Mouse (Mus musculus): ENCODE results near the gene Mphosph6. TPM values are rescaled to one million over a fixed set of nuclear protein-coding genes. Genes with fewer than 3 reads are reported as not detected.

Mphosph6 gene
- polyA plus RNA-seq, 1 experiment from 2014 or later: 36.7 TPM

- no peaks in the 10 kb centered on the region for H3K4me1 ChIP-seq (ENCODE audit: control insufficient read depth, insufficient read depth, low read length)
- WGBS: 87% methylated on average over 10 of the region's 10 CpGs
- H3K27me3 ChIP-seq (ENCODE audit: control insufficient read depth, insufficient read depth, low read length): no peaks in the 10 kb centered on the region
- no peaks in the 10 kb centered on the region for H3K9me3 ChIP-seq (ENCODE audit: control insufficient read depth, low read length)
- no peak overlapping the region for H3K4me2 ChIP-seq (ENCODE audit: low read depth, low read length)
- H3K9ac ChIP-seq (replicated peaks; ENCODE audit: low read depth, low read length): no peak overlapping the region
- H3K4me3 ChIP-seq (ENCODE audit: low read depth, low read length): no peak overlapping the region
- no peak for ATAC-seq (ENCODE audit: low read depth)
- no peak overlapping the region for H3K27ac ChIP-seq (ENCODE audit: low read depth, low read length)
- H3K36me3 ChIP-seq (ENCODE audit: control insufficient read depth, insufficient read depth, low read length): no peaks in the 10 kb centered on the region
Observed at GRCm38 (mm10) chr8:117776075-117776474, 25.7 kb downstream of the Mphosph6 start.

GRCm38 (mm10) chr8:117775626-117776025 lies 26.1 kb downstream of the Mphosph6 start:
- Histone ChIP-seq H3K4me2 (ENCODE audit: low read depth, low read length) (no peak overlapping the region), H3K27me3 (ENCODE audit: control insufficient read depth, insufficient read depth, low read length) (no peaks in the 10 kb centered on the region), H3K4me3 (ENCODE audit: low read depth, low read length) (no peak overlapping the region), H3K4me1 (ENCODE audit: control insufficient read depth, insufficient read depth, low read length) (no peaks in the 10 kb centered on the region), H3K9me3 (ENCODE audit: control insufficient read depth, low read length) (no peaks in the 10 kb centered on the region), H3K9ac (replicated peaks; ENCODE audit: low read depth, low read length) (no peak overlapping the region), H3K36me3 (ENCODE audit: control insufficient read depth, insufficient read depth, low read length) (no peaks in the 10 kb centered on the region), H3K27ac (ENCODE audit: low read depth, low read length) (no peak overlapping the region)
- ATAC-seq (ENCODE audit: low read depth): no peak
- 53% methylated on average over 10 of the region's 10 CpGs for WGBS

DNA sequence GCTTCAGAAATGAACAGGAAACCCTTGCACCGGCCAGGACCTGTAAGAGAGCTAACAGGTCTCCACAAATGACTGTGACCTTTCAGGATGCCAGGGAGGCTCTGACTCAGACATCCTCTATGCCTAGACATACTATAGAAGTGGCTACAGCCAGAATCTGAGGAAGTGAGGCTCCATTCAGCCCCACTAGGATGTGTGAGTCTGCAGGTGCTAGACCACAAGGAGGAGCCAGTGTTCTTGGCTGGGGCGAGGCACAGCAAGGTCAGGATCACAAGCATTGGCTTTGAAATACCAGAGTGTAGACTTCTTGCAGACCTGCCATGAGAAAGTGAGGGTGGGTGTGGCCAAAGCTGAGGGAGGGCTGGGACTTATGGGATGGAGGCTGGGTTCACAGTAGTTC lies 29.1 kb downstream of the Mphosph6 start:
- Histone ChIP-seq H3K4me1 (ENCODE audit: control insufficient read depth, insufficient read depth, low read length) (no peaks in the 10 kb centered on the region), H3K27me3 (ENCODE audit: control insufficient read depth, insufficient read depth, low read length) (no peaks in the 10 kb centered on the region), H3K4me3 (ENCODE audit: low read depth, low read length) (no peak overlapping the region), H3K27ac (ENCODE audit: low read depth, low read length) (no peak overlapping the region), H3K4me2 (ENCODE audit: low read depth, low read length) (no peak overlapping the region), H3K36me3 (ENCODE audit: control insufficient read depth, insufficient read depth, low read length) (no peaks in the 10 kb centered on the region), H3K9me3 (ENCODE audit: control insufficient read depth, low read length) (no peaks in the 10 kb centered on the region), H3K9ac (replicated peaks; ENCODE audit: low read depth, low read length) (no peak overlapping the region)
- whole genome bisulfite sequencing: 58% methylated on average over 2 of the region's 2 CpGs
- ATAC-seq (ENCODE audit: low read depth): no peak

- no peaks in the 10 kb centered on the region for H3K36me3 ChIP-seq (ENCODE audit: control insufficient read depth, insufficient read depth, low read length)
- H3K4me2 ChIP-seq (ENCODE audit: low read depth, low read length): no peak overlapping the region
- ATAC-seq (ENCODE audit: low read depth): no peak
Observed at GRCm38 (mm10) chr8:117772126-117772525, 29.6 kb downstream of the Mphosph6 start.

DNA sequence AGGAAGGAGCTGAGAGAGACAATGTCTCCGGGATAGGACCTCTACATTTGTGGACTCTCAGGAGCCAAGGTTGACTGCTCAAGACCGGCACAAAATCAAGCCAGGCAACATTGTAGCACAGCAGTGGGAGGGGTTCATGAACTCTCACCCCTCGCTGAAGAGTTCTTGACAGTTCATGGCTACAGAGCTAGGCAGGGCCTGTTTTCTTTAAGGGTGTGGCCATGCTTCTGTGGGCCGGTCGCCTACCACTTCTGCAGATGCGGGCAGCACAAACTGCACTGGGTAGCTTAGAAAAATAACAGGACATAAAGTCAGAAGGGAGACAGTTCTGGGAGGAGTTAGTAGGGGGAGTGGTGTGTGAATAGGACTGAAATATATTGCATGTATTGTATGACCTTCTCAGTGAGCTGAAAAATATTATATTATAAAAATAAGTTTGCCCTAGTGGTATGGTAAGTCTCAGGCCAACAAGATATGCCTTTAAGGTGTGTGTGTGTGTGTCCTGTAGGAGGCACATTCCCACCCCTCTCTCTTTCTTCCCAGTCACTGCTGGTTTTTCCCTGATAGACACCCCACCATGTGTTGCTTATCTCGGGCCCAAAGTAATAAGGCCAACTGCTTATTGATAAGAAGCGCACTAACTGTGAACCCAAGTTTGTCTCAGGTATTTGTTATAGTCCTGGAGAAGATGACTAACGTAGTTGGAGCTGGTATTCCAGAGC lies 30.5 kb downstream of the Mphosph6 start:
- H3K9ac ChIP-seq (replicated peaks; ENCODE audit: low read depth, low read length): no peak overlapping the region
- H3K36me3 ChIP-seq (ENCODE audit: control insufficient read depth, insufficient read depth, low read length): no peaks in the 10 kb centered on the region
- 88% methylated on average over 9 of the region's 9 CpGs for WGBS

More at GRCm38 (mm10) chr8:117772126-117772525, 29.6 kb downstream of the Mphosph6 start:
- Histone ChIP-seq H3K9ac (replicated peaks; ENCODE audit: low read depth, low read length) (no peak overlapping the region), H3K4me1 (ENCODE audit: control insufficient read depth, insufficient read depth, low read length) (no peaks in the 10 kb centered on the region), H3K27ac (ENCODE audit: low read depth, low read length) (no peak overlapping the region), H3K27me3 (ENCODE audit: control insufficient read depth, insufficient read depth, low read length) (no peaks in the 10 kb centered on the region), H3K9me3 (ENCODE audit: control insufficient read depth, low read length) (no peaks in the 10 kb centered on the region), H3K4me3 (ENCODE audit: low read depth, low read length) (no peak overlapping the region)
- WGBS: 62% methylated on average over 2 of the region's 2 CpGs

GRCm38 (mm10) chr8:117768971-117769370 lies 32.8 kb downstream of the Mphosph6 start:
- Histone ChIP-seq H3K36me3 (ENCODE audit: control insufficient read depth, insufficient read depth, low read length) (no peaks in the 10 kb centered on the region), H3K4me3 (ENCODE audit: low read depth, low read length) (no peak overlapping the region), H3K9me3 (ENCODE audit: control insufficient read depth, low read length) (no peaks in the 10 kb centered on the region), H3K9ac (replicated peaks; ENCODE audit: low read depth, low read length) (no peak overlapping the region), H3K4me1 (ENCODE audit: control insufficient read depth, insufficient read depth, low read length) (no peaks in the 10 kb centered on the region), H3K27me3 (ENCODE audit: control insufficient read depth, insufficient read depth, low read length) (no peaks in the 10 kb centered on the region), H3K27ac (ENCODE audit: low read depth, low read length) (no peak overlapping the region), H3K4me2 (ENCODE audit: low read depth, low read length) (no peak overlapping the region)
- no peak for ATAC-seq (ENCODE audit: low read depth)
- 85% methylated on average over 7 of the region's 7 CpGs for WGBS

More for the DNA sequence above, 30.5 kb downstream of the Mphosph6 start:
- Histone ChIP-seq H3K27me3 (ENCODE audit: control insufficient read depth, insufficient read depth, low read length) (no peaks in the 10 kb centered on the region), H3K4me3 (ENCODE audit: low read depth, low read length) (no peak overlapping the region), H3K9me3 (ENCODE audit: control insufficient read depth, low read length) (no peaks in the 10 kb centered on the region), H3K4me2 (ENCODE audit: low read depth, low read length) (no peak overlapping the region), H3K27ac (ENCODE audit: low read depth, low read length) (no peak overlapping the region), H3K4me1 (ENCODE audit: control insufficient read depth, insufficient read depth, low read length) (no peaks in the 10 kb centered on the region)
- ATAC-seq (ENCODE audit: low read depth): no peak

DNA sequence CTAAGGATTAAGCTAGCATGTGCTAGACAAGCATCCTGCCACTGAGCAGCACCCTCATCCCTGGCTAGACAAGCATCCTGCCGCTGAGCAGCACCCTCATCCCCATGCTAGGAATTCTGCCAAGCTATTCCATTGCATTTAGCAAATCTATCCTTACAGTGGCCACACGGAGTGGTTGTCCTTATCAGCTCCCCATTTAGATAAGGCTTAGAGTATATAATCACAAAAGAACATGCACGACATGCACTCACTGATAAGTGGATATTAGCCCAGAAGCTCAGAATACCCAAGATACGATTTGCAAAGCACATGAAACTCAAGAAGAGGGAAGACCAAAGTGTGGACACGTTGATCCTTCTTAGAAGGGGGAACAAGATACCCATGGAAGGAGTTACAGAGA lies 35.8 kb downstream of the Mphosph6 start:
- H3K36me3 ChIP-seq (ENCODE audit: control insufficient read depth, insufficient read depth, low read length): no peaks in the 10 kb centered on the region
- H3K27me3 ChIP-seq (ENCODE audit: control insufficient read depth, insufficient read depth, low read length): no peaks in the 10 kb centered on the region
- no peak for ATAC-seq (ENCODE audit: low read depth)
- H3K4me1 ChIP-seq (ENCODE audit: control insufficient read depth, insufficient read depth, low read length): no peaks in the 10 kb centered on the region
- no peaks in the 10 kb centered on the region for H3K9me3 ChIP-seq (ENCODE audit: control insufficient read depth, low read length)
- H3K27ac ChIP-seq (ENCODE audit: low read depth, low read length): no peak overlapping the region
- no peak overlapping the region for H3K9ac ChIP-seq (replicated peaks; ENCODE audit: low read depth, low read length)
- whole genome bisulfite sequencing: 87% methylated on average over 5 of the region's 5 CpGs
- H3K4me3 ChIP-seq (ENCODE audit: low read depth, low read length): no peak overlapping the region
- no peak overlapping the region for H3K4me2 ChIP-seq (ENCODE audit: low read depth, low read length)

DNA sequence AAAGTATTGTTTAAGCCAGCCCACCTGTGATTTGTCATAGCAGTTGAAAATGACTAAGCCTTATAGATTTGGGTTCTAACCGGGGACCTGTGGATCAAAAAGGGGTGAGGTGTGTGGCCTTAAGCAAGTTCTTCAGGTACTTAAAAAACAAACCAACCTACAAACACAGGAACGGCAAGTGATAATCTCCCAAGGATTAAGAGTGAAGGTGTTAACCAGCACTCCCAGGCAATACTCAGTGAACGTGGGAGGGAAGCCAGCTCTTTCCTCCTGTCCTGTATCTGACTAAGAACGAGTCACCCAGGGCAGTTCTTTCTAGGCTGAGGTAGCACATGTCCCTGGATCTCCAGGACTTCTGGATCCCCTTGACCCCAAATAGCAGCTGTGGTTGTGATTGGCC lies 37.1 kb downstream of the Mphosph6 start:
- Histone ChIP-seq H3K27me3 (ENCODE audit: control insufficient read depth, insufficient read depth, low read length) (no peaks in the 10 kb centered on the region), H3K9me3 (ENCODE audit: control insufficient read depth, low read length) (no peaks in the 10 kb centered on the region), H3K27ac (ENCODE audit: low read depth, low read length) (no peak overlapping the region), H3K4me3 (ENCODE audit: low read depth, low read length) (no peak overlapping the region), H3K36me3 (ENCODE audit: control insufficient read depth, insufficient read depth, low read length) (no peaks in the 10 kb centered on the region), H3K4me1 (ENCODE audit: control insufficient read depth, insufficient read depth, low read length) (no peaks in the 10 kb centered on the region), H3K9ac (replicated peaks; ENCODE audit: low read depth, low read length) (no peak overlapping the region), H3K4me2 (ENCODE audit: low read depth, low read length) (no peak overlapping the region)
- ATAC-seq (ENCODE audit: low read depth): no peak
- WGBS: 89% methylated on average over 4 of the region's 4 CpGs

DNA sequence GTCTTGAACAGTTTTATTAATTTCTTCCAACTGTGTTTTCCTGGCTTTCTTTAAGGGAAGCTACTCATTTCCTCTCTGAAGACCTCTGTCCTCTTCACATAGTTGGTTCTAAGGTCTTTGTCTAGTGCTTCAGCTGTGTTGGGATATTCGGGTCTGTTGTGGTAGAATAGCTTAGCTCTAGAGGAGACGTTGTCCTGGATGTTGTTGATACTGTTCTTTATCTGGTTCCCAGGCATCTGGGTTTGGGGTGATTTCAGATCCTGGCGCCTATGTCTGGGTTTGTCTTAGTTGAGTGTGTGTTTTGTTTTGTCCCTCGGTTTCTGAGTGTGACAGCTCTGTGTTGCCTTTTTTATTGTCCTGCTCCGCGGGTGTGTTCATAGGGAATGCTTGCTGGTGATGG lies 39.0 kb downstream of the Mphosph6 start:
- Histone ChIP-seq H3K4me2 (ENCODE audit: low read depth, low read length) (no peak overlapping the region), H3K36me3 (ENCODE audit: control insufficient read depth, insufficient read depth, low read length) (no peaks in the 10 kb centered on the region), H3K4me1 (ENCODE audit: control insufficient read depth, insufficient read depth, low read length) (no peaks in the 10 kb centered on the region), H3K9ac (replicated peaks; ENCODE audit: low read depth, low read length) (no peak overlapping the region), H3K9me3 (ENCODE audit: control insufficient read depth, low read length) (no peaks in the 10 kb centered on the region), H3K27me3 (ENCODE audit: control insufficient read depth, insufficient read depth, low read length) (no peaks in the 10 kb centered on the region), H3K27ac (ENCODE audit: low read depth, low read length) (no peak overlapping the region), H3K4me3 (ENCODE audit: low read depth, low read length) (no peak overlapping the region)
- WGBS: 81% methylated on average over 6 of the region's 6 CpGs
- no peak for ATAC-seq (ENCODE audit: low read depth)

Measured in neural tube, embryonic 14.5 days (tissue).